Mouse (Mus musculus) neural tube, embryonic 12.5 days (tissue): ENCODE data around the gene Adap1. TPM values are rescaled to one million over a fixed set of nuclear protein-coding genes. Genes with fewer than 3 reads are reported as not detected.

ENCODE experiments used
- ATAC-seq: fragments of 200-750 bp; cut with Nextera tagmentation; 2 replicates; pipeline ENCODE4 v1.8.0; 2017; ENCODE audit warnings: low read depth, mild to moderate bottlenecking, moderate TSS enrichment, moderate library complexity; ENCODE audit not compliant: low FRiP score
- H3K27ac ChIP-seq: fragments of 300-500 bp; sonication (generic); 2 replicates; pipeline ENCODE4 v1.5.1; 2016
- H3K27me3 ChIP-seq: fragments of 300-500 bp; sonication (generic); replicated peaks from 2 replicates; pipeline ENCODE4 v1.6.1; 2016; ENCODE audit warnings: mild to moderate bottlenecking
- H3K36me3 ChIP-seq: fragments of 300-500 bp; sonication (generic); 2 replicates; pipeline ENCODE4 v1.6.1; 2016; ENCODE audit warnings: mild to moderate bottlenecking
- H3K4me1 ChIP-seq: fragments of 300-500 bp; sonication (generic); 2 replicates; pipeline ENCODE4 v1.6.1; 2016
- H3K4me2 ChIP-seq: fragments of 300-500 bp; sonication (generic); replicated peaks from 2 replicates; pipeline ENCODE4 v1.6.1; 2016; ENCODE audit warnings: mild to moderate bottlenecking
- H3K4me3 ChIP-seq: fragments of 300-500 bp; sonication (generic); 2 replicates; pipeline ENCODE4 v1.5.1; 2016
- H3K9ac ChIP-seq: fragments of 300-500 bp; sonication (generic); 2 replicates; pipeline ENCODE4 v1.6.1; 2016; ENCODE audit warnings: mild to moderate bottlenecking
- H3K9me3 ChIP-seq: fragments of 300-500 bp; sonication (generic); 2 replicates; pipeline ENCODE4 v1.6.1; 2016; ENCODE audit warnings: mild to moderate bottlenecking
- WGBS: fragments of 180-500 bp; shearing (Covaris S2); methylation state at CpG from one replicate; pipeline ENCODE4 v1.1.7; 2016; 5-methylcytosine and 5-hydroxymethylcytosine counted together
- polyA plus RNA-seq: library from polyadenylated mRNA; unstranded; fragments of >200 nt; fragmentation: Nextera tagmentation; extraction: Ambion mirVana; gene quantifications from 2 replicates; pipeline ENCODE4 v1.2.1, GENCODE M21; 2016

The Adap1 gene
- polyA plus RNA-seq, 1 experiment from 2014 or later, result 31.7 TPM

- Histone ChIP-seq H3K9ac (no peak overlapping the region), H3K4me2 (no peak overlapping the region), H3K27ac (no peak overlapping the region), H3K27me3 (no peaks in the 10 kb centered on the region), H3K4me1 (0 out of 2 replicates have a peak, but pooled peaks cover 1% of the 10 kb centered on the region), H3K4me3 (no peak overlapping the region), H3K36me3 (no peaks in the 10 kb centered on the region), H3K9me3 (no peaks in the 10 kb centered on the region)
- ATAC-seq, result no peak
- 84% methylated on average over 12 of the region's 12 CpGs for WGBS
Observed at GRCm38 (mm10) chr5:139290467-139291259, 34.8 kb downstream of the Adap1 start.

GRCm38 (mm10) chr5:139288591-139288990 is 36.8 kb downstream of the Adap1 start:
- H3K4me2 ChIP-seq, result no peak overlapping the region
- no peak overlapping the region for H3K4me3 ChIP-seq
- no peaks in the 10 kb centered on the region for H3K27me3 ChIP-seq
- 0 out of 2 replicates have a peak, but pooled peaks cover 3% of the 10 kb centered on the region for H3K4me1 ChIP-seq
- no peak for ATAC-seq
- no peaks in the 10 kb centered on the region for H3K36me3 ChIP-seq
- whole genome bisulfite sequencing, result 85% methylated on average over 4 of the region's 4 CpGs
- no peak overlapping the region for H3K9ac ChIP-seq
- 0 out of 2 replicates have a peak, but pooled peaks cover 4% of the 10 kb centered on the region for H3K9me3 ChIP-seq
- H3K27ac ChIP-seq, result no peak overlapping the region

GRCm38 (mm10) chr5:139287787-139288186 is 37.6 kb downstream of the Adap1 start:
- H3K27me3 ChIP-seq, result no peaks in the 10 kb centered on the region
- H3K27ac ChIP-seq, result no peak overlapping the region
- H3K36me3 ChIP-seq, result no peaks in the 10 kb centered on the region
- no peak for ATAC-seq
- 0 out of 2 replicates have a peak, but pooled peaks cover 3% of the 10 kb centered on the region for H3K4me1 ChIP-seq
- H3K4me2 ChIP-seq, result no peak overlapping the region
- 0 out of 2 replicates have a peak, but pooled peaks cover 4% of the 10 kb centered on the region for H3K9me3 ChIP-seq
- WGBS, result 91% methylated on average over 4 of the region's 4 CpGs
- H3K9ac ChIP-seq, result no peak overlapping the region
- no peak overlapping the region for H3K4me3 ChIP-seq

- no peaks in the 10 kb centered on the region for H3K27me3 ChIP-seq
- no peaks in the 10 kb centered on the region for H3K36me3 ChIP-seq
- no peak overlapping the region for H3K9ac ChIP-seq
- ATAC-seq, result no peak
- 0 out of 2 replicates have a peak, but pooled peaks cover 4% of the 10 kb centered on the region for H3K9me3 ChIP-seq
- H3K4me1 ChIP-seq, result 0 out of 2 replicates have a peak, but pooled peaks cover 3% of the 10 kb centered on the region
- H3K4me2 ChIP-seq, result no peak overlapping the region
- H3K4me3 ChIP-seq, result no peak overlapping the region
- 91% methylated on average over 5 of the region's 5 CpGs for WGBS
- H3K27ac ChIP-seq, result no peak overlapping the region
Observed at GRCm38 (mm10) chr5:139287099-139287498, 38.3 kb downstream of the Adap1 start.

GRCm38 (mm10) chr5:139286142-139286941 is 39.1 kb downstream of the Adap1 start:
- H3K27ac ChIP-seq, result no peak overlapping the region
- no peak overlapping the region for H3K4me3 ChIP-seq

GRCm38 (mm10) chr5:139285383-139286067 is 39.9 kb downstream of the Adap1 start:
- no peaks in the 10 kb centered on the region for H3K27me3 ChIP-seq
- H3K4me3 ChIP-seq, result no peak overlapping the region
- 0 out of 2 replicates have a peak, but pooled peaks cover 3% of the 10 kb centered on the region for H3K4me1 ChIP-seq
- H3K36me3 ChIP-seq, result no peaks in the 10 kb centered on the region
- no peak overlapping the region for H3K4me2 ChIP-seq
- H3K9ac ChIP-seq, result no peak overlapping the region
- 46% methylated on average over 8 of the region's 8 CpGs for WGBS
- H3K9me3 ChIP-seq, result 0 out of 2 replicates have a peak, but pooled peaks cover 4% of the 10 kb centered on the region
- H3K27ac ChIP-seq, result no peak overlapping the region
- no peak for ATAC-seq

More at GRCm38 (mm10) chr5:139286142-139286941, 39.1 kb downstream of the Adap1 start:
- H3K4me1 ChIP-seq, result 0 out of 2 replicates have a peak, but pooled peaks cover 3% of the 10 kb centered on the region
- WGBS, result 77% methylated on average over 14 of the region's 14 CpGs
- H3K36me3 ChIP-seq, result no peaks in the 10 kb centered on the region
- H3K4me2 ChIP-seq, result no peak overlapping the region
- H3K9me3 ChIP-seq, result 0 out of 2 replicates have a peak, but pooled peaks cover 4% of the 10 kb centered on the region
- no peak for ATAC-seq
- no peak overlapping the region for H3K9ac ChIP-seq
- no peaks in the 10 kb centered on the region for H3K27me3 ChIP-seq

GRCm38 (mm10) chr5:139283460-139284180 is 41.8 kb downstream of the Adap1 start:
- WGBS, result 96% methylated on average over 14 of the region's 14 CpGs
- H3K4me1 ChIP-seq, result 0 out of 2 replicates have a peak, but pooled peaks cover 3% of the 10 kb centered on the region
- no peak overlapping the region for H3K4me2 ChIP-seq
- H3K36me3 ChIP-seq, result no peaks in the 10 kb centered on the region
- ATAC-seq, result no peak
- no peak overlapping the region for H3K9ac ChIP-seq
- H3K27ac ChIP-seq, result no peak overlapping the region
- H3K9me3 ChIP-seq, result 0 out of 2 replicates have a peak, but pooled peaks cover 4% of the 10 kb centered on the region
- no peaks in the 10 kb centered on the region for H3K27me3 ChIP-seq
- H3K4me3 ChIP-seq, result no peak overlapping the region

GRCm38 (mm10) chr5:139282191-139282590 is 43.2 kb downstream of the Adap1 start:
- H3K4me1 ChIP-seq, result 0 out of 2 replicates have a peak, but pooled peaks cover 3% of the 10 kb centered on the region
- H3K9ac ChIP-seq, result no peak overlapping the region
- H3K27ac ChIP-seq, result no peak overlapping the region
- H3K36me3 ChIP-seq, result no peaks in the 10 kb centered on the region
- no peaks in the 10 kb centered on the region for H3K27me3 ChIP-seq
- H3K4me3 ChIP-seq, result no peak overlapping the region
- WGBS, result 6% methylated on average over 15 of the region's 15 CpGs
- 0 out of 2 replicates have a peak, but pooled peaks cover 4% of the 10 kb centered on the region for H3K9me3 ChIP-seq
- 0 out of 2 replicates have a peak overlapping the region, but pooled peaks have one; percentile 7 for H3K4me2 ChIP-seq
- ATAC-seq, result peak; percentile 50; the same call in 1 of the 2 replicates

- no peaks in the 10 kb centered on the region for H3K36me3 ChIP-seq
- 51% methylated on average over 10 of the region's 11 CpGs for WGBS
- no peak overlapping the region for H3K4me3 ChIP-seq
- H3K27ac ChIP-seq, result no peak overlapping the region
- 0 out of 2 replicates have a peak, but pooled peaks cover 4% of the 10 kb centered on the region for H3K9me3 ChIP-seq
- no peak overlapping the region for H3K9ac ChIP-seq
- H3K4me1 ChIP-seq, result 0 out of 2 replicates have a peak, but pooled peaks cover 3% of the 10 kb centered on the region
- H3K27me3 ChIP-seq, result no peaks in the 10 kb centered on the region
- no peak overlapping the region for H3K4me2 ChIP-seq
- no peak for ATAC-seq
Observed at GRCm38 (mm10) chr5:139281373-139282112, 43.9 kb downstream of the Adap1 start.

GRCm38 (mm10) chr5:139277287-139277686 is 48.1 kb downstream of the Adap1 start:
- ATAC-seq, result no peak
- no peak overlapping the region for H3K4me2 ChIP-seq
- no peak overlapping the region for H3K27ac ChIP-seq
- no peaks in the 10 kb centered on the region for H3K9me3 ChIP-seq
- H3K27me3 ChIP-seq, result no peaks in the 10 kb centered on the region
- no peak overlapping the region for H3K9ac ChIP-seq
- no peak overlapping the region for H3K4me3 ChIP-seq
- 0 out of 2 replicates have a peak, but pooled peaks cover 5% of the 10 kb centered on the region for H3K4me1 ChIP-seq
- 82% methylated on average over 8 of the region's 8 CpGs for WGBS
- no peaks in the 10 kb centered on the region for H3K36me3 ChIP-seq
